Mouse (Mus musculus): ENCODE results near the gene Coil. TPM values are rescaled to one million over a fixed set of nuclear protein-coding genes. Genes with fewer than 3 reads are reported as not detected.

Gene Coil
- polyA plus RNA-seq, 1 experiment from 2014 or later = 20.1 TPM

GRCm38 (mm10) chr11:88998406-88998805, 28.4 kb downstream of the Coil start:
- Histone ChIP-seq H3K9ac (ENCODE audit: low read length) (no peak overlapping the region), H3K4me1 (ENCODE audit: control insufficient read depth, insufficient read depth, low read length) (peaks cover 3% of the 10 kb centered on the region; the same call in 1 of the 2 replicates), H3K4me2 (ENCODE audit: low read depth, severe bottlenecking) (no peak overlapping the region), H3K4me3 (ENCODE audit: low read depth, low read length) (no peak overlapping the region), H3K27ac (replicated peaks; ENCODE audit: low read depth, low read length) (no peak overlapping the region), H3K36me3 (ENCODE audit: control insufficient read depth, insufficient read depth, low read length) (no peaks in the 10 kb centered on the region), H3K27me3 (ENCODE audit: control insufficient read depth, insufficient read depth, low read length) (peaks cover 13% of the 10 kb centered on the region), H3K9me3 (ENCODE audit: control insufficient read depth, low read length) (no peaks in the 10 kb centered on the region)
- DNase-seq (ENCODE audit: low spot score) (no peak), ATAC-seq (ENCODE audit: insufficient number of reproducible peaks, low FRiP score, low TSS enrichment, low read depth) (no peak)
- WGBS = 29% methylated on average over 3 of the region's 3 CpGs

GRCm38 (mm10) chr11:88998974-88999722, 29.1 kb downstream of the Coil start, which contains the start of gene Trim25:
Gene Trim25, plus strand, starts transcription at chr11:88999376.
- peak; percentile 61 for ATAC-seq (ENCODE audit: insufficient number of reproducible peaks, low FRiP score, low TSS enrichment, low read depth)
- 2% methylated on average over 48 of the region's 48 CpGs for WGBS
- Histone ChIP-seq H3K27ac (replicated peaks; ENCODE audit: low read depth, low read length) (no peak within 1 kb of the TSS), H3K27me3 (ENCODE audit: control insufficient read depth, insufficient read depth, low read length) (peaks cover 13% of the 10 kb centered on the region), H3K4me3 (ENCODE audit: low read depth, low read length) (peak within 1 kb of the TSS; percentile 45), H3K4me1 (ENCODE audit: control insufficient read depth, insufficient read depth, low read length) (peaks cover 3% of the 10 kb centered on the region; the same call in 1 of the 2 replicates), H3K36me3 (ENCODE audit: control insufficient read depth, insufficient read depth, low read length) (no peaks in the 10 kb centered on the region), H3K9ac (ENCODE audit: low read length) (peak within 1 kb of the TSS; percentile 24), H3K4me2 (ENCODE audit: low read depth, severe bottlenecking) (peak within 1 kb of the TSS; percentile 59), H3K9me3 (ENCODE audit: control insufficient read depth, low read length) (no peaks in the 10 kb centered on the region)
- peak; percentile 74 for DNase-seq (ENCODE audit: low spot score)

GRCm38 (mm10) chr11:88999723-89000526, 29.9 kb downstream of the Coil start:
- H3K4me2 ChIP-seq (ENCODE audit: low read depth, severe bottlenecking) = peak overlapping the region; percentile 59
- ATAC-seq (ENCODE audit: insufficient number of reproducible peaks, low FRiP score, low TSS enrichment, low read depth) (no peak), DNase-seq (ENCODE audit: low spot score) (no peak)
- peaks cover 13% of the 10 kb centered on the region for H3K27me3 ChIP-seq (ENCODE audit: control insufficient read depth, insufficient read depth, low read length)
- H3K9ac ChIP-seq (ENCODE audit: low read length) = peak overlapping the region; percentile 24
- H3K27ac ChIP-seq (replicated peaks; ENCODE audit: low read depth, low read length) = no peak overlapping the region
- no peaks in the 10 kb centered on the region for H3K9me3 ChIP-seq (ENCODE audit: control insufficient read depth, low read length)
- peaks cover 3% of the 10 kb centered on the region; the same call in 1 of the 2 replicates for H3K4me1 ChIP-seq (ENCODE audit: control insufficient read depth, insufficient read depth, low read length)
- peak overlapping the region; percentile 45 for H3K4me3 ChIP-seq (ENCODE audit: low read depth, low read length)
- 26% methylated on average over 33 of the region's 33 CpGs for WGBS
- no peaks in the 10 kb centered on the region for H3K36me3 ChIP-seq (ENCODE audit: control insufficient read depth, insufficient read depth, low read length)

GRCm38 (mm10) chr11:89000527-89000819, 30.4 kb downstream of the Coil start:
- no peak for ATAC-seq (ENCODE audit: insufficient number of reproducible peaks, low FRiP score, low TSS enrichment, low read depth)
- H3K9ac ChIP-seq (ENCODE audit: low read length) = no peak overlapping the region
- H3K36me3 ChIP-seq (ENCODE audit: control insufficient read depth, insufficient read depth, low read length) = no peaks in the 10 kb centered on the region
- no peak overlapping the region for H3K4me3 ChIP-seq (ENCODE audit: low read depth, low read length)
- no peak for DNase-seq (ENCODE audit: low spot score)
- H3K9me3 ChIP-seq (ENCODE audit: control insufficient read depth, low read length) = no peaks in the 10 kb centered on the region
- peaks cover 13% of the 10 kb centered on the region for H3K27me3 ChIP-seq (ENCODE audit: control insufficient read depth, insufficient read depth, low read length)
- peaks cover 3% of the 10 kb centered on the region; the same call in 1 of the 2 replicates for H3K4me1 ChIP-seq (ENCODE audit: control insufficient read depth, insufficient read depth, low read length)
- no peak overlapping the region for H3K4me2 ChIP-seq (ENCODE audit: low read depth, severe bottlenecking)
- no peak overlapping the region for H3K27ac ChIP-seq (replicated peaks; ENCODE audit: low read depth, low read length)

GRCm38 (mm10) chr11:89001569-89001968, 31.5 kb downstream of the Coil start:
- Histone ChIP-seq H3K9me3 (ENCODE audit: control insufficient read depth, low read length) (no peaks in the 10 kb centered on the region), H3K4me2 (ENCODE audit: low read depth, severe bottlenecking) (no peak overlapping the region), H3K9ac (ENCODE audit: low read length) (no peak overlapping the region), H3K36me3 (ENCODE audit: control insufficient read depth, insufficient read depth, low read length) (no peaks in the 10 kb centered on the region), H3K27me3 (ENCODE audit: control insufficient read depth, insufficient read depth, low read length) (peaks cover 13% of the 10 kb centered on the region), H3K4me1 (ENCODE audit: control insufficient read depth, insufficient read depth, low read length) (peaks cover 3% of the 10 kb centered on the region; the same call in 1 of the 2 replicates), H3K27ac (replicated peaks; ENCODE audit: low read depth, low read length) (no peak overlapping the region), H3K4me3 (ENCODE audit: low read depth, low read length) (no peak overlapping the region)
- WGBS = 98% methylated on average over 7 of the region's 7 CpGs
- DNase-seq (ENCODE audit: low spot score) (no peak), ATAC-seq (ENCODE audit: insufficient number of reproducible peaks, low FRiP score, low TSS enrichment, low read depth) (no peak)

- WGBS = 94% methylated on average over 5 of the region's 5 CpGs
- H3K27ac ChIP-seq (replicated peaks; ENCODE audit: low read depth, low read length) = no peak overlapping the region
- no peak overlapping the region for H3K4me3 ChIP-seq (ENCODE audit: low read depth, low read length)
- DNase-seq (ENCODE audit: low spot score) (no peak), ATAC-seq (ENCODE audit: insufficient number of reproducible peaks, low FRiP score, low TSS enrichment, low read depth) (no peak)
- peaks cover 13% of the 10 kb centered on the region for H3K27me3 ChIP-seq (ENCODE audit: control insufficient read depth, insufficient read depth, low read length)
- H3K36me3 ChIP-seq (ENCODE audit: control insufficient read depth, insufficient read depth, low read length) = no peaks in the 10 kb centered on the region
- peaks cover 3% of the 10 kb centered on the region; the same call in 1 of the 2 replicates for H3K4me1 ChIP-seq (ENCODE audit: control insufficient read depth, insufficient read depth, low read length)
- H3K9me3 ChIP-seq (ENCODE audit: control insufficient read depth, low read length) = no peaks in the 10 kb centered on the region
- H3K4me2 ChIP-seq (ENCODE audit: low read depth, severe bottlenecking) = no peak overlapping the region
- no peak overlapping the region for H3K9ac ChIP-seq (ENCODE audit: low read length)
These were observed 32.0 kb downstream of the Coil start for GRCm38 (mm10) chr11:89002068-89002467.

GRCm38 (mm10) chr11:89002621-89003020, 32.6 kb downstream of the Coil start:
- H3K4me2 ChIP-seq (ENCODE audit: low read depth, severe bottlenecking) = no peak overlapping the region

GRCm38 (mm10) chr11:89003078-89003477, 33.0 kb downstream of the Coil start:
- no peak for DNase-seq (ENCODE audit: low spot score)
- no peaks in the 10 kb centered on the region for H3K9me3 ChIP-seq (ENCODE audit: control insufficient read depth, low read length)
- H3K4me1 ChIP-seq (ENCODE audit: control insufficient read depth, insufficient read depth, low read length) = peaks cover 3% of the 10 kb centered on the region; the same call in 1 of the 2 replicates
- H3K36me3 ChIP-seq (ENCODE audit: control insufficient read depth, insufficient read depth, low read length) = no peaks in the 10 kb centered on the region
- peaks cover 13% of the 10 kb centered on the region for H3K27me3 ChIP-seq (ENCODE audit: control insufficient read depth, insufficient read depth, low read length)
- H3K4me2 ChIP-seq (ENCODE audit: low read depth, severe bottlenecking) = no peak overlapping the region
- WGBS = 26% methylated on average over 6 of the region's 6 CpGs
- H3K27ac ChIP-seq (replicated peaks; ENCODE audit: low read depth, low read length) = no peak overlapping the region
- no peak for ATAC-seq (ENCODE audit: insufficient number of reproducible peaks, low FRiP score, low TSS enrichment, low read depth)
- no peak overlapping the region for H3K4me3 ChIP-seq (ENCODE audit: low read depth, low read length)
- H3K9ac ChIP-seq (ENCODE audit: low read length) = no peak overlapping the region

More at GRCm38 (mm10) chr11:89002621-89003020, 32.6 kb downstream of the Coil start:
- no peak for DNase-seq (ENCODE audit: low spot score)
- H3K36me3 ChIP-seq (ENCODE audit: control insufficient read depth, insufficient read depth, low read length) = no peaks in the 10 kb centered on the region
- peaks cover 13% of the 10 kb centered on the region for H3K27me3 ChIP-seq (ENCODE audit: control insufficient read depth, insufficient read depth, low read length)
- no peak overlapping the region for H3K27ac ChIP-seq (replicated peaks; ENCODE audit: low read depth, low read length)
- ATAC-seq (ENCODE audit: insufficient number of reproducible peaks, low FRiP score, low TSS enrichment, low read depth) = no peak
- H3K4me3 ChIP-seq (ENCODE audit: low read depth, low read length) = no peak overlapping the region
- WGBS = 87% methylated on average over 5 of the region's 5 CpGs
- peaks cover 3% of the 10 kb centered on the region; the same call in 1 of the 2 replicates for H3K4me1 ChIP-seq (ENCODE audit: control insufficient read depth, insufficient read depth, low read length)
- H3K9me3 ChIP-seq (ENCODE audit: control insufficient read depth, low read length) = no peaks in the 10 kb centered on the region
- no peak overlapping the region for H3K9ac ChIP-seq (ENCODE audit: low read length)
